Mouse (Mus musculus): Measurements from ENCODE around the gene Nras.

The Nras gene

DNA sequence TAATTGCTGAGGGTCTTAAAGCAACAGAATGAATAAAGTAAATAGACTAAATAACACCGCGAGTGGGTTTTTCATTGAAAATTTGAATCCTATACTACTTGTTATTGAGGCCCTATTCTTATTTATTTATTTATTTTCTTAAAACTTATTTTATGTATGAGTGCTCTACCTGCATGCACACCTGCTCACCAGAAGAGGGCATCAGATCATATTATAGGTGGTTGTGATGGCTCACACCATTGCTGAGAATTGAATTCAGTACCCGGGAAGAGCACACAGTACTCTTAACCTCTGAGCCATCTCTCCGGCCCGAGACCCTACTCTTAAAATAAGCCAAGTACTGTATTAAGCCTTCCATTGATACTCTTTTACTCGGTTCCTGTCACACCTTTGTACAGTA lies 41.6 kb downstream of the Nras start:
- no peak for DNase-seq (ENCODE audit: low spot score)

DNA sequence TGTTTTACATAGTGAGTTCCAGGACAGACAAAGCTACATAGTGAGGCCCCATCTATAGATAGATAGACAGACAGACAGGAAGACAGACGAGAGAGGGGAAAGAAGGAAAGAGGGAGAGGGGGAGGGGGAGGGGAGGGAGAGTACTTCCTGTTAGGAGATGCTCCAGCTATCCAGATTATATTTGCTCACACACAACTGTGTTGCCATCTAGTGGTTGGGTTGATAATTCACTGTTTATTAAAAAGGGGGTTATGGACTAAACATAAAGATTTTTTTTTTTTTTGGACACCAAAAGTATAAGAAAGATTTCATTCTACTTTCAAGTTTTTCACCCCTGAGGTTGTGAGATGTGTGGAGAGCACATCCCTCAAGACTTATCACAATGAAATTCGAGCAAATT lies 42.6 kb downstream of the Nras start:
- no peak for DNase-seq (ENCODE audit: low spot score)

DNA sequence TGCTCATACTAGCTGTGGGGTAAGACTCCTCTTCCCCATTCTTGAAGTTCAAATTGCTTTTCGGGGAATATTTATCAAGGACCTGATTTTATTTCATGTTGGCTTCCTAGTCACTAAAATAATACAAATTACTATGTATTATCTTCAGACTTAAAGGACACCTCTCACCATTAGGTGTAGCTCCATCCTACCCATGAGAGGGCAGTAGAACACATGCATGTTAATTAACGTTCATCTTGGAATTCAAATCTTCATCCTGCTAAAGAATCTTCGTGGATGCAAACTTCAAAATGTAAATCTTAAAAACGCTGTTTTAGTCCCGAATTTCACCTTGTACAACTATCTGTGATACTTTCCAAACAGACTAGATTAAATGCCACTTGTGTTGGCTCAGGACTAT lies 43.1 kb downstream of the Nras start:
- no peak for DNase-seq (ENCODE audit: low spot score)

DNA sequence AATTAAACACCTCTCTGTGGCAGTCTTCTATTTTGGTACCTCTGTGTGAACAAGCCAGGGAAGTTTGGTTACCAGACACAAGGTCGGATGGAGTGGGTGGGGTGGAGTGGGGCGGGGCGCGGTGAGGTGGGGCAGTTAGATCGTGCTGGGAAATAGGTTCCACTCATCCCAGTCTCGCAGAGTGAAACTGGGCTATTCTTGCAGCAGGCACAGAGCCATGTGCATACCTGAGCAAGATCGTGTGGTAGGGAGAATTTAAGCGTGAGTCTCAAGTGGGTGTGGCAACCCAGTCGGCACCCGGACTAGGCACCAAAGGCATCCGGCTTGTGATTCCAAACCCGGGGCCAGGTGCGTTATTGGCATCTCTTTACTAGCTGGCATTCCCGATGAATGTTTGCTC lies 43.8 kb downstream of the Nras start:
- DNase-seq (ENCODE audit: low spot score) = no peak

DNA sequence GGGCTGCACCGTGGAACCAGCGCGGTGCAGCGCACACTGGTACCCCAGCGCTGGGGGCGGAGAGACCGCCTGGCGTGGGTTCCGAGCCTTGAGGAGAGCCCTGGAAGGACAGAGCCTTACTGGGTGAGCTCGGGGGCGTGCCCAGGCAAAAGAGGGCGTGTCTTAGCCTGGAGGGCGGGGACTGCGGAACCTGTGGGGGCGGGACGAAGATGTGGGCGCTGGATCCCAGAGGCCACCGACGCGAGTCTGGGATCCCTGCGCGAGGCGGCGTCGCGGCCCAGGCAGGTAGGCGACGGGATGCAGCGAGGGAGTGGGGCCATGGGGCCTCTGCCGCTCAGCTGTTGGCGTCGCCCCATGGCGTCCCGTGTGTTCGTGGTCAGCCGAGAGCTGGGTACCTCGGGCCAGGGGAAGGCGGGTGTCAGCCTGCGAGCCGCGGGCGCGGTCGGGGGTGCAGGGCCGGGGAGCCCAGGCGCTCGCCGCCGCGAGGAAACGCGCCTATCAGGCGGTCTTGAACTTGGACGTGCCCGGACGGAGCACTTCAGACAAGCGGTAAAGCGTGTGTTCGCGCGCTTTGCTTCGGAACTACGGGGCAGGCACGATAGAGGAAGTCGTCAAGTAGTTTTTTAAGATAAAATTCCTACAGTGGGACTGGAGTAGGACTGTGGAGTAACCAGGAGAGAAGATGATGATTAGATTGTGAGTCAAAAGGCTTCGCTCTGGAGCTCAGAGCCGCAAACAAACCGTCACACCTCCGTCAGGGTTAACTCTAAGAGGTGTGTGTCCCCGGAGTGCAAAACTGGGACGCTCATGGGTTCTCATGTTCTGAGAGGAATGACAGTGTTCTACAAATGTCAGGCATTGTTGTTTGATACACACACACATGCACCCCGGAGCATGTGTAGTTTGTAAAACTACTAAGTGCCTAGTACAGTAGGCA lies 44.6 kb downstream of the Nras start, which contains the start of gene Dennd2c:
Gene Dennd2c (plus strand): TSS at position 151 of the 937 bp plus-strand sequence.
- peak; percentile 90 for DNase-seq (ENCODE audit: low spot score)

DNA sequence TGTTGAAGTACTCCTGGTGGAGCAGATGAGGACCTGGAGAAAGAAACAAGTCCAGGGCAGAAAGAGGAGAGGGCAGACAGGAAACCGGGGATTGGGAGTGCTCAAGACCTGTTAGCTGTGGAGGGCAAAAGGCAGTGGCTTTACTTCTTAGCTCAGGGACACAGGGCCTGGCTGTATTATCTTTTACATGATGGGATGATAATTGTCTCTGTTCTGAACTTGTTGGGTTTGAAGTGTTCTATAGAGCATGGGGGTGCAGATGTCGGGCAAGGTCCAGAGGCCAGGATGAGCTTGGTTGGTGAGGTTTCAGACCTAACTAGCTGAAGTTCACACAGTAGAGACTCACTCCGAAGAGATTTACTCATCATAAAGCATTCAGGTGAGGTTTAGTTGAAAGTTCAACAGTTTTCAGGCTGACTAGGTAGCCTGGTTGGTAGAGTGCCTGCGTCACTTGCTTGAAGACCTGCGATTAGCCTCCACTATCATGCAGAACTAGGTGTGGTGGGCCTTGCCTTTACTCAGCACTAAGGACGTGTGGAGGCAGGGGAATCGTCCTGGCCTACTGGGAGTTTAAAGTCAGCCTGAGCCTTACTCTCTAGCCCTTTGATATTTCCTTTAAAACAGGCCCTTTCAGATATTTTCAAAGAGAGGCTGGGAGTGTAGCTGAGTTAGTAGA lies 49.6 kb downstream of the Nras start:
- DNase-seq (ENCODE audit: low spot score) = no peak

DNA sequence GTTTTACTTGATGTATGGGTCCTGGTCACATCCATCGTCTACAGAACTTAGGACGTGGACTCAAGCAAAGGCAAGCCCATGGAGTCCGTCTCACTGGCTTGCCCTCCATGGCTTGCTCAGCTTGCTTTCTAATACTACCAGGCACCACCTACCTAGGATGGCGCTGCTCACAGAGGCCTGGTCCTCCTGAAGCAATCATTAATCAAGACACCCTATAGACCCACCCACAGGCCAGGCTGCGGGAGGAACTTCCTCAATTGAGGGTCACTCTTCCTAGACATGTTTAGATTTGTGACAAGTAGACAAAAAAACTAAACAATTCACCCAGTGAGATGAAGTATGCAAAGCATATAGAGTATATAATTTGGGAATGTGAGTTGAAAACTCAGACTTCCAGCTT lies 54.1 kb downstream of the Nras start:
- DNase-seq (ENCODE audit: low spot score) = no peak
